Mouse (Mus musculus): ENCODE data around the gene Tmem136. TPM values are rescaled to one million over a fixed set of nuclear protein-coding genes. Genes with fewer than 3 reads are reported as not detected.

The Tmem136 gene
- 0.34 and 0.37 TPM in 2 replicates for total RNA-seq (2014; rRNA removed)
- 0.17 and 0.32 TPM in 2 replicates for polyA plus RNA-seq (2012; rRNA removed)

- Histone ChIP-seq H3K9ac (ENCODE audit: low read depth, low read length) (peak within 1 kb of the TSS; percentile 62), H3K4me3 (ENCODE audit: insufficient read depth, low read depth, low read length) (peak within 1 kb of the TSS; percentile 42), H3K36me3 (ENCODE audit: control insufficient read depth, insufficient read depth, low read length) (no peaks in the 10 kb centered on the region), H3K4me1 (ENCODE audit: control insufficient read depth, insufficient read depth, low read length) (peaks cover 11% of the 10 kb centered on the region), H3K27ac (replicated peaks; ENCODE audit: insufficient read depth, low read depth, low read length) (peak within 1 kb of the TSS; percentile 28; the same call in 1 of the 2 replicates), H3K27me3 (ENCODE audit: control insufficient read depth, insufficient read depth, low read length) (no peaks in the 10 kb centered on the region), H3K79me2 (ENCODE audit: control insufficient read depth, insufficient read depth, low read length) (no peaks in the 10 kb centered on the region)
- TF ChIP-seq POLR2A (IDR thresholded peaks at IDR 0.05; ENCODE audit: extremely low read depth, insufficient read depth, low read length) (no peak), CTCF (IDR thresholded peaks at IDR 0.05; ENCODE audit: low read depth, low read length) (no peak)
- 7% methylated on average over 55 of the region's 55 CpGs for WGBS
- peak; percentile 37 for DNase-seq (ENCODE audit: extremely low read depth, low read depth, low spot score)
These were observed at the start of gene Tmem136 for GRCm38 (mm10) chr9:43116134-43116996. Tmem136 (minus strand) TSS chr9:43116570.

- no peak for DNase-seq (ENCODE audit: extremely low read depth, low read depth, low spot score)
- H3K4me1 ChIP-seq (ENCODE audit: control insufficient read depth, insufficient read depth, low read length) = no peaks in the 10 kb centered on the region
- no peak overlapping the region for H3K4me3 ChIP-seq (ENCODE audit: insufficient read depth, low read depth, low read length)
- no peaks in the 10 kb centered on the region for H3K36me3 ChIP-seq (ENCODE audit: control insufficient read depth, insufficient read depth, low read length)
- H3K27me3 ChIP-seq (ENCODE audit: control insufficient read depth, insufficient read depth, low read length) = no peaks in the 10 kb centered on the region
- WGBS = 82% methylated on average over 6 of the region's 6 CpGs
- TF ChIP-seq CTCF (IDR thresholded peaks at IDR 0.05; ENCODE audit: low read depth, low read length) = no peak
- no peak for TF ChIP-seq POLR2A (IDR thresholded peaks at IDR 0.05; ENCODE audit: extremely low read depth, insufficient read depth, low read length)
- no peak overlapping the region for H3K9ac ChIP-seq (ENCODE audit: low read depth, low read length)
- H3K27ac ChIP-seq (replicated peaks; ENCODE audit: insufficient read depth, low read depth, low read length) = no peak overlapping the region
- H3K79me2 ChIP-seq (ENCODE audit: control insufficient read depth, insufficient read depth, low read length) = no peaks in the 10 kb centered on the region
These were observed 39.6 kb upstream of the Tmem136 start for GRCm38 (mm10) chr9:43155960-43156359.

- Histone ChIP-seq H3K79me2 (ENCODE audit: control insufficient read depth, insufficient read depth, low read length) (no peaks in the 10 kb centered on the region), H3K4me1 (ENCODE audit: control insufficient read depth, insufficient read depth, low read length) (no peaks in the 10 kb centered on the region), H3K9ac (ENCODE audit: low read depth, low read length) (no peak overlapping the region), H3K27me3 (ENCODE audit: control insufficient read depth, insufficient read depth, low read length) (no peaks in the 10 kb centered on the region), H3K36me3 (ENCODE audit: control insufficient read depth, insufficient read depth, low read length) (no peaks in the 10 kb centered on the region), H3K4me3 (ENCODE audit: insufficient read depth, low read depth, low read length) (no peak overlapping the region), H3K27ac (replicated peaks; ENCODE audit: insufficient read depth, low read depth, low read length) (no peak overlapping the region)
- TF ChIP-seq POLR2A (IDR thresholded peaks at IDR 0.05; ENCODE audit: extremely low read depth, insufficient read depth, low read length) = no peak
- TF ChIP-seq CTCF (IDR thresholded peaks at IDR 0.05; ENCODE audit: low read depth, low read length) = no peak
- WGBS = 32% methylated on average over 6 of the region's 6 CpGs
- DNase-seq (ENCODE audit: extremely low read depth, low read depth, low spot score) = no peak
These were observed 35.4 kb upstream of the Tmem136 start for GRCm38 (mm10) chr9:43151779-43152178.

GRCm38 (mm10) chr9:43150957-43151356 is 34.6 kb upstream of the Tmem136 start:
- no peaks in the 10 kb centered on the region for H3K4me1 ChIP-seq (ENCODE audit: control insufficient read depth, insufficient read depth, low read length)
- H3K27ac ChIP-seq (replicated peaks; ENCODE audit: insufficient read depth, low read depth, low read length) = no peak overlapping the region

GRCm38 (mm10) chr9:43150075-43150474 is 33.7 kb upstream of the Tmem136 start:
- no peaks in the 10 kb centered on the region for H3K4me1 ChIP-seq (ENCODE audit: control insufficient read depth, insufficient read depth, low read length)
- 20% methylated on average over 10 of the region's 10 CpGs for WGBS
- H3K9ac ChIP-seq (ENCODE audit: low read depth, low read length) = no peak overlapping the region
- no peak overlapping the region for H3K4me3 ChIP-seq (ENCODE audit: insufficient read depth, low read depth, low read length)
- H3K27me3 ChIP-seq (ENCODE audit: control insufficient read depth, insufficient read depth, low read length) = no peaks in the 10 kb centered on the region
- no peaks in the 10 kb centered on the region for H3K79me2 ChIP-seq (ENCODE audit: control insufficient read depth, insufficient read depth, low read length)
- TF ChIP-seq CTCF (IDR thresholded peaks at IDR 0.05; ENCODE audit: low read depth, low read length) = no peak
- TF ChIP-seq POLR2A (IDR thresholded peaks at IDR 0.05; ENCODE audit: extremely low read depth, insufficient read depth, low read length) = no peak
- H3K27ac ChIP-seq (replicated peaks; ENCODE audit: insufficient read depth, low read depth, low read length) = no peak overlapping the region
- H3K36me3 ChIP-seq (ENCODE audit: control insufficient read depth, insufficient read depth, low read length) = no peaks in the 10 kb centered on the region
- no peak for DNase-seq (ENCODE audit: extremely low read depth, low read depth, low spot score)

More at GRCm38 (mm10) chr9:43150957-43151356, 34.6 kb upstream of the Tmem136 start:
- no peaks in the 10 kb centered on the region for H3K27me3 ChIP-seq (ENCODE audit: control insufficient read depth, insufficient read depth, low read length)
- no peak for DNase-seq (ENCODE audit: extremely low read depth, low read depth, low spot score)
- H3K4me3 ChIP-seq (ENCODE audit: insufficient read depth, low read depth, low read length) = no peak overlapping the region
- no peaks in the 10 kb centered on the region for H3K36me3 ChIP-seq (ENCODE audit: control insufficient read depth, insufficient read depth, low read length)
- no peak overlapping the region for H3K9ac ChIP-seq (ENCODE audit: low read depth, low read length)
- WGBS = 79% methylated on average over 9 of the region's 9 CpGs
- TF ChIP-seq CTCF (IDR thresholded peaks at IDR 0.05; ENCODE audit: low read depth, low read length) (no peak), POLR2A (IDR thresholded peaks at IDR 0.05; ENCODE audit: extremely low read depth, insufficient read depth, low read length) (no peak)
- H3K79me2 ChIP-seq (ENCODE audit: control insufficient read depth, insufficient read depth, low read length) = no peaks in the 10 kb centered on the region

- Histone ChIP-seq H3K27ac (replicated peaks; ENCODE audit: insufficient read depth, low read depth, low read length) (no peak overlapping the region), H3K27me3 (ENCODE audit: control insufficient read depth, insufficient read depth, low read length) (no peaks in the 10 kb centered on the region), H3K4me1 (ENCODE audit: control insufficient read depth, insufficient read depth, low read length) (peaks cover 1% of the 10 kb centered on the region; the same call in 1 of the 2 replicates), H3K36me3 (ENCODE audit: control insufficient read depth, insufficient read depth, low read length) (no peaks in the 10 kb centered on the region), H3K9ac (ENCODE audit: low read depth, low read length) (no peak overlapping the region), H3K79me2 (ENCODE audit: control insufficient read depth, insufficient read depth, low read length) (no peaks in the 10 kb centered on the region), H3K4me3 (ENCODE audit: insufficient read depth, low read depth, low read length) (no peak overlapping the region)
- 91% methylated on average over 3 of the region's 3 CpGs for WGBS
- TF ChIP-seq POLR2A (IDR thresholded peaks at IDR 0.05; ENCODE audit: extremely low read depth, insufficient read depth, low read length) = no peak
- TF ChIP-seq CTCF (IDR thresholded peaks at IDR 0.05; ENCODE audit: low read depth, low read length) = no peak
- DNase-seq (ENCODE audit: extremely low read depth, low read depth, low spot score) = no peak
These were observed 33.1 kb upstream of the Tmem136 start for GRCm38 (mm10) chr9:43149498-43149897.

Measured in liver, adult 2 months (tissue).